Mouse (Mus musculus) cortical plate, adult 2 months (tissue): ENCODE results near the gene Tbcd. TPM values are rescaled to one million over a fixed set of nuclear protein-coding genes. Genes with fewer than 3 reads are reported as not detected.

Experiments
- H3K27ac ChIP-seq: fragments of 200-500 bp; 2 replicates; pipeline ENCODE4 v1.5.1; 2012; ENCODE audit warnings: low read length, control low read depth, inconsistent platforms; ENCODE audit not compliant: insufficient read depth
- H3K4me1 ChIP-seq: fragments of 200-500 bp; 2 replicates; pipeline ENCODE4 v1.6.1; 2011; ENCODE audit warnings: low read length; ENCODE audit not compliant: control insufficient read depth, insufficient read depth
- H3K4me3 ChIP-seq: fragments of 200-500 bp; 2 replicates; pipeline ENCODE4 v1.5.1; 2011; ENCODE audit warnings: mild to moderate bottlenecking, low read length, control low read depth; ENCODE audit not compliant: insufficient read depth
- CTCF ChIP-seq: fragments of 200-500 bp; IDR thresholded peaks from 2 replicates; pipeline ENCODE4 v1.5.1; 2011; ENCODE audit warnings: mild to moderate bottlenecking, control low read depth, low read length; ENCODE audit not compliant: insufficient read depth; ENCODE audit errors: extremely low read depth
- POLR2A ChIP-seq: fragments of 200-500 bp; IDR thresholded peaks from 2 replicates; pipeline ENCODE4 v1.6.1; 2011; ENCODE audit warnings: mild to moderate bottlenecking, low read length, control low read depth; ENCODE audit not compliant: insufficient read depth; ENCODE audit errors: extremely low read depth
- polyA plus RNA-seq: library from polyadenylated mRNA; depleted of rRNA; stranded (reverse); fragments of >200 nt; gene quantifications from 2 replicates; pipeline ENCODE4 v1.2.3, GENCODE M21; 2012

The Tbcd gene
- polyA plus RNA-seq, 1 experiment = 53.8 TPM

- H3K27ac ChIP-seq = no peak overlapping the region
- no peaks in the 10 kb centered on the region for H3K4me1 ChIP-seq
- no peak for TF ChIP-seq POLR2A
- TF ChIP-seq CTCF = peak; percentile 88
- no peak overlapping the region for H3K4me3 ChIP-seq
Observed at GRCm38 (mm10) chr11:121475699-121476415, 24.1 kb downstream of the Tbcd start.

- H3K4me1 ChIP-seq = no peaks in the 10 kb centered on the region
- TF ChIP-seq POLR2A (no peak), CTCF (no peak)
- H3K27ac ChIP-seq = no peak overlapping the region
- no peak overlapping the region for H3K4me3 ChIP-seq
Observed at GRCm38 (mm10) chr11:121479476-121480203, 27.9 kb downstream of the Tbcd start.

DNA sequence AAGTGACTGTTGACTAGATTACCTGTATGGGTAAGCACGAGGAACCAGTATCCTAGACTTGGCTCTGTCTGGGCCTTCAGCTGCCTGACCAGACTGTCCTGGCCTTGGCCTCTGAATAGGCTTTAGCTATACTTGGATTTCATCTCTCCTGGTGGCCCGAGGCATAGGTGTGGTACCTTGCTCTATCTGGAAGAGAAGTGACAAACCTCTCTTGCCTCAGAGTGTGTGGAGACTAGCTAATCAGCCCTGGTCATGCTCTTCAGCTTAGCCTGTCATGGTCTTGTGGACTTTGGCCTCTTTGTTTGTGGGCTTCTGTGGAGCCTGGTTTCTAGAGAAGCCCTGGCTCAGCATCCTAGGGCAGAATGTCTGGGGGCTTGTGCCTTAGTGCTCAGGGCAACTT lies 29.4 kb downstream of the Tbcd start:
- H3K4me3 ChIP-seq = no peak overlapping the region
- no peaks in the 10 kb centered on the region for H3K4me1 ChIP-seq
- TF ChIP-seq CTCF = no peak
- TF ChIP-seq POLR2A = no peak
- no peak overlapping the region for H3K27ac ChIP-seq

DNA sequence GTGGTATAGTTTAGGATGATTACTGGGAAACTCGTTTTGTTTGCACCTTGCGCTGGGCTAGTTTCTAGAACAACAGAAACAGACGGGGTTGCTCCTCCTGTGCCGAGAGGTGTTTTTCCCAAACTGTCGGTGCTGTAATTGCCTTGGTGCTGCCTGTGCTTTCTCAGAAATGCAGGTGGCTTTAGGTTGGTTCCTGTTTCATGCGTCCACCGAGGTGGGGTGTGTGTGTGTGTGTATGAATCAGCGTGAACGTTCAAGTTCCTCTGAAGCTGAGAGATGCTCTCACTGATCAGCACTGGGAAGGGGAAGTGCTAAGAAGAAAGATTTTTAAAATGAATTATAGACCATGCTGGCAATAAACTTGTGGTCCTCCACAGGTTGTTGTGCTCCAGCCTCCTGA lies 34.1 kb downstream of the Tbcd start:
- Histone ChIP-seq H3K27ac (no peak overlapping the region), H3K4me3 (no peak overlapping the region), H3K4me1 (peaks cover 2% of the 10 kb centered on the region)
- TF ChIP-seq CTCF = no peak
- TF ChIP-seq POLR2A = no peak

DNA sequence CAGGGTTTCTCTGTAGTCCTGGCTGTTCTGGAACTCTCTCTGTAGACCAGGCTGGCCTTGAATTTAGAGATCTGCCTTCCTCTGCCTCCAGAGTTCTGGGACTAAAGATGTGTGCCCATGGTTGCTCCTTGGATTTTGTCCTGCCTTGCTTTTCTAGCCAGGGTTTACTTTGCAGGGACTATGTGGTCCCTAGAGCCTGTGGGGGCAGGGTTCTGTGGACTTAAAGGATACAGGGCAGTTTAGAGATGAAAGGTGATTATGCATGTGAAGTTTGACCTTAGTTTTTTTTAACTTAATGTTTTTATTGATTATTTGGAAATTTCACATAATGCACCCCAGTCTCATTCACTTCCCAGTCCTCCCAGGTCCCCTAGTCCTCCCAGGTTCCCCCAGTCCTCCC lies 38.9 kb downstream of the Tbcd start:
- TF ChIP-seq CTCF (no peak), POLR2A (no peak)

DNA sequence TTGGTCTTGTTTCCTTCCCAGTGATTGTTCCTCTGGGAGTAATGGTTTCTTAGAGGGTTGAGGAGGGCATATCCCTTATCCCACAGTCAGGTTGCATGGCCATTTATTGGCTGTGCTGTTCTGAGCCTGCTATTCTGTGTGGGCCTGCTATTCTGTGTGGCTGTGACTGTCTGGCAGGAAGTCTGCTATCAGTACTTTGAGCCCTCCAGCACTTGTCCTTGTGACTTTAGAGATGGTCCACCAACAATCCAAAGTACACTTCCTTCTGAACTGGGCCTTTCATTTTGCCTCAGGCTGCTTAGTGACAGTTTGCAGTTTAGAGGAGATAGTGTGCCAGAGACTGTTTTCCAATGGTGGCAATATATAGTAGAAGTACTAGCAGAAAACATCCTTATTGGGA lies 48.8 kb downstream of the Tbcd start:
- TF ChIP-seq CTCF = no peak
- TF ChIP-seq POLR2A = no peak
- Histone ChIP-seq H3K27ac (no peak overlapping the region), H3K4me1 (no peaks in the 10 kb centered on the region), H3K4me3 (no peak overlapping the region)

More for the DNA sequence above, 38.9 kb downstream of the Tbcd start:
- H3K27ac ChIP-seq = no peak overlapping the region
- H3K4me1 ChIP-seq = peaks cover 2% of the 10 kb centered on the region
- H3K4me3 ChIP-seq = no peak overlapping the region

- Histone ChIP-seq H3K4me1 (no peaks in the 10 kb centered on the region), H3K27ac (no peak overlapping the region), H3K4me3 (no peak overlapping the region)
- TF ChIP-seq CTCF (no peak), POLR2A (no peak)
Observed at GRCm38 (mm10) chr11:121501525-121501924, 49.8 kb downstream of the Tbcd start.

DNA sequence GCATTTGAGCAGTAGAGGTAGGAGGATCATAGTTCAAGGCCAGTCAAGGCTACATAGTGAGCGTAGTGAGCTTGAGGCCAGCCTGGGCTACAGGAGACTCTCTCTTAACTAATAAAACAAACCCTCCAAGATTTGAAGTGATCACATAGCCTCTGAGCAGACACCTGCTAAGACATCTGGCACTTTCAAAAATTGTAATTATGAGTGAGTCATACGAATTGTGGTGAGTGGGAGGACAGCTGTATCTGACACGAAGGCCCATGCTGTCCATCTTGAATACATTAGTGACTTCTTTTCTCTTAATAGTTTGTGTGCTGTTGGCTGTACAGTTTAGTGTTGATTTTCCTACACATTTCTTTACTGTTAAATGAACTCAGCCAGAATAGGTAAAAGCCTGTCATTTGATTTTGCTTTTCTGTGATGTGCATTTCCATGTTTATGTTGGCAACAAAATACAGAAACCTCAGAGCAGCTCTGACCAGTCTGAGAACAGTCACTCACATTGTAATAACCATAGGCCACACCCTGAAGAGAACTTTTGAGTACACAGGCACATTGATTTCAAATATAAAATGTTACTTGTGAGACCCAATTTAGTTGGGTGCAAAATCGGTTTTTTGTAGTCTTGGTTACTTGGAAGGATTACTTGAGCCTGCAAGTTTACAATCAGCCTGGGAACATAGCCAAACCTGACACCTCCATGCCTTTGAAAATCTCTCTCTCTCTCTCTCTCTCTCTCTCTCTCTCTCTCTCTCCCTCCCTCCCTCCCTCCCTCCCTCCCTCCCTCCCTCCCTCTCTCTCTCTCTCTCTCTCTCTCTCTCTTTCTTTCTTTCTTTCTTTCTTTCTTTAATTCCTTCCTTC lies 50.5 kb downstream of the Tbcd start:
- TF ChIP-seq CTCF = no peak
- TF ChIP-seq POLR2A = no peak
- Histone ChIP-seq H3K4me1 (no peaks in the 10 kb centered on the region), H3K4me3 (no peak overlapping the region), H3K27ac (no peak overlapping the region)

GRCm38 (mm10) chr11:121508478-121508877 lies 56.7 kb downstream of the Tbcd start:
- no peak overlapping the region for H3K4me3 ChIP-seq
- TF ChIP-seq CTCF (no peak), POLR2A (no peak)
- H3K4me1 ChIP-seq = 0 out of 2 replicates have a peak, but pooled peaks cover 1% of the 10 kb centered on the region
- H3K27ac ChIP-seq = no peak overlapping the region
